ENCODE assay signal across 8 mouse cellular contexts in the genomic region with DNA sequence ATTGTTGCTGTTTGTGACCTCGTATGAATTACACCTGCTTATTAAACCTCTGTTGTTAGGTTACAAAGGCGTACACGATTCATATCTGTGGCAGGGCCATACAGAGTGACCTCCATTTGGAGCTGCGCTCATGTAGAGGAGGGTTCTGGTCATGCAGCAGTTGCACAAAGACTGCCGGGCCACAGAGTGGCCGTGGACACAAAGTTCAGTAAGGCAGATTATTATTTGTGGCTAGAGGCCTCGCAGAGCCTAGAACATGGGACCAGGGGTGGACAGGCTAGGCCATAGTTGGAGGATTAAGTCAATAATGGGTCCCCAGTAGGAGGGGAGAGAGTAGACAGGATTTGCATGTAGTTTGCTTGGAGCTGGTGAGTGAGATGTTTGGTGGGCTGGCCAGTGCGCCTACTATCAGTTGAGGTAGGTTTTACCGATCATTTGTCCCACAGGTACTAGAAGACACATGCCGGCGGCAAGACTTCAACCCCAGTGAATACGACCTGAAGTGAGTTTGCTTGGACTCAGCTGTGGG. TPM values are rescaled to one million over a fixed set of nuclear protein-coding genes. Genes with fewer than 3 reads are reported as not detected.
DNase-seq lines count a peak whose midpoint lies in the region; ATAC-seq and TF ChIP-seq lines count a peak whose summit lies in the region.

No protein-coding gene starts in this region.

- TF ChIP-seq POLR2A in olfactory bulb, adult 2 months (IDR thresholded peaks at IDR 0.05; ENCODE audit: insufficient read depth, low read depth, low read length): no peak

- peak overlapping the region; percentile 90 for H3K4me2 ChIP-seq in limb, embryonic 12.5 days

- peak overlapping the region; percentile 81 for H3K9ac ChIP-seq in limb, embryonic 12.5 days (replicated peaks)

- H3K36me3 ChIP-seq in megakaryocyte, embryonic 14.5 days (replicated peaks; ENCODE audit: low read length): peaks cover 39% of the 10 kb centered on the region
- H3K36me3 ChIP-seq in limb, embryonic 12.5 days: peaks cover 29% of the 10 kb centered on the region

- H3K9me3 ChIP-seq in megakaryocyte, embryonic 14.5 days: no peaks in the 10 kb centered on the region
- H3K9me3 ChIP-seq in limb, embryonic 12.5 days: no peaks in the 10 kb centered on the region

- H3K4me1 ChIP-seq in megakaryocyte, embryonic 14.5 days: peaks cover 56% of the 10 kb centered on the region
- peaks cover 19% of the 10 kb centered on the region for H3K4me1 ChIP-seq in limb, embryonic 12.5 days (replicated peaks)
- peaks cover 12% of the 10 kb centered on the region for H3K4me1 ChIP-seq in olfactory bulb, adult 2 months (ENCODE audit: control insufficient read depth, insufficient read depth, low read length)

- no peak for TF ChIP-seq CTCF in olfactory bulb, adult 2 months (IDR thresholded peaks at IDR 0.05; ENCODE audit: insufficient read depth, low read depth, low read length)

- no peak for DNase-seq in retina, embryonic 14.5 days (ENCODE audit: low spot score)
- DNase-seq in spleen, postnatal 4 days (ENCODE audit: low spot score in 2 of 2): no peak
- no peak for DNase-seq in natural killer cell, adult 2 months (ENCODE audit: low spot score in 2 of 2)

- ATAC-seq in megakaryocyte, adult 5-6 weeks (ENCODE audit: poor library complexity, severe bottlenecking): no peak; the same call in 1 of the 2 replicates
- peak; percentile 33; the same call in 1 of the 2 replicates for ATAC-seq in erythroid progenitor cell, adult 5-6 weeks (replicated peaks; ENCODE audit: low FRiP score, poor library complexity, severe bottlenecking)
- peak; percentile 11; the same call in 1 of the 2 replicates for ATAC-seq in limb, embryonic 12.5 days (ENCODE audit: insufficient number of reproducible peaks, insufficient read depth, low FRiP score, low TSS enrichment, low read depth)

- H3K4me3 ChIP-seq in megakaryocyte, embryonic 14.5 days (replicated peaks): peak overlapping the region; percentile 96
- peak overlapping the region; percentile 75 for H3K4me3 ChIP-seq in limb, embryonic 12.5 days (replicated peaks)
- peak overlapping the region; percentile 85 for H3K4me3 ChIP-seq in olfactory bulb, adult 2 months (ENCODE audit: insufficient read depth, low read depth, low read length)

- peak overlapping the region; percentile 91 for H3K27ac ChIP-seq in limb, embryonic 12.5 days
- H3K27ac ChIP-seq in olfactory bulb, adult 2 months (ENCODE audit: insufficient read depth, low read depth, low read length): no peak overlapping the region

- peaks cover 4% of the 10 kb centered on the region for H3K27me3 ChIP-seq in megakaryocyte, embryonic 14.5 days (replicated peaks)
- H3K27me3 ChIP-seq in limb, embryonic 12.5 days: no peaks in the 10 kb centered on the region

- 41% methylated on average over 12 of the region's 12 CpGs for WGBS in limb, embryonic 12.5 days
- WGBS in olfactory bulb, adult 2 months: 32% methylated on average over 12 of the region's 12 CpGs

RNA-seq across cellular contexts. Expression of gene Aspscr1, which starts 0.9 kb away (rescaled TPM):
- 237 and 458 TPM in 2 replicates for polyA plus RNA-seq in megakaryocyte, embryonic 14.5 days (2012; ENCODE audit: insufficient read depth, low replicate concordance)
- total RNA-seq in megakaryocyte, adult 5-6 weeks (2015): 57.9 and 63.1 TPM in 2 replicates
- 59.5 and 70.2 TPM in 2 replicates for total RNA-seq in megakaryocyte, adult 5-6 weeks (2017)
- total RNA-seq in erythroid progenitor cell, adult 5-6 weeks (2015; ENCODE audit: low replicate concordance): 33.1 and 41.4 TPM in 2 replicates
- 46.0 and 59.7 TPM in 2 replicates for total RNA-seq in erythroid progenitor cell, adult 5-6 weeks (2017; ENCODE audit: low replicate concordance)
- 142 and 149 TPM in 2 replicates for polyA plus RNA-seq in limb, embryonic 12.5 days (2016; fragmentation: Nextera tagmentation; extraction: Ambion mirVana)
- polyA plus RNA-seq in olfactory bulb, adult 2 months (2012; ENCODE audit: insufficient read depth, insufficient read length, low replicate concordance, missing spikeins): not detected in 2 replicates

RNA-seq across cellular contexts. Expression of gene Notum, which starts 12.7 kb away (rescaled TPM):
- 0.46 TPM in 1 of 2 replicates, not detected in the other for polyA plus RNA-seq in megakaryocyte, embryonic 14.5 days (2012; ENCODE audit: insufficient read depth, low replicate concordance)
- total RNA-seq in megakaryocyte, adult 5-6 weeks (2015): not detected in 2 replicates
- not detected in 2 replicates for total RNA-seq in megakaryocyte, adult 5-6 weeks (2017)
- not detected in 2 replicates for total RNA-seq in erythroid progenitor cell, adult 5-6 weeks (2015; ENCODE audit: low replicate concordance)
- total RNA-seq in erythroid progenitor cell, adult 5-6 weeks (2017; ENCODE audit: low replicate concordance): not detected in 2 replicates
- polyA plus RNA-seq in limb, embryonic 12.5 days (2016; fragmentation: Nextera tagmentation; extraction: Ambion mirVana): 8.8 and 12.6 TPM in 2 replicates
- polyA plus RNA-seq in olfactory bulb, adult 2 months (2012; ENCODE audit: insufficient read depth, insufficient read length, low replicate concordance, missing spikeins): not detected in 2 replicates

RNA-seq across cellular contexts. Expression of gene Myadml2, which starts 25.7 kb away (rescaled TPM):
- 0.44 TPM in 1 of 2 replicates, not detected in the other for polyA plus RNA-seq in megakaryocyte, embryonic 14.5 days (2012; ENCODE audit: insufficient read depth, low replicate concordance)
- not detected in 2 replicates for total RNA-seq in megakaryocyte, adult 5-6 weeks (2015)
- total RNA-seq in megakaryocyte, adult 5-6 weeks (2017): not detected in 2 replicates
- not detected in 2 replicates for total RNA-seq in erythroid progenitor cell, adult 5-6 weeks (2015; ENCODE audit: low replicate concordance)
- not detected in 2 replicates for total RNA-seq in erythroid progenitor cell, adult 5-6 weeks (2017; ENCODE audit: low replicate concordance)
- 0.36 and 0.68 TPM in 2 replicates for polyA plus RNA-seq in limb, embryonic 12.5 days (2016; fragmentation: Nextera tagmentation; extraction: Ambion mirVana)
- not detected in 2 replicates for polyA plus RNA-seq in olfactory bulb, adult 2 months (2012; ENCODE audit: insufficient read depth, insufficient read length, low replicate concordance, missing spikeins)

RNA-seq across cellular contexts. Expression of gene Pycr1, which starts 30.1 kb away (rescaled TPM):
- polyA plus RNA-seq in megakaryocyte, embryonic 14.5 days (2012; ENCODE audit: insufficient read depth, low replicate concordance): 3.6 and 7.7 TPM in 2 replicates
- total RNA-seq in megakaryocyte, adult 5-6 weeks (2015): 3.5 and 3.7 TPM in 2 replicates
- total RNA-seq in megakaryocyte, adult 5-6 weeks (2017): 2.9 TPM in 2 replicates
- total RNA-seq in erythroid progenitor cell, adult 5-6 weeks (2015; ENCODE audit: low replicate concordance): 2.1 TPM in 1 of 2 replicates, not detected in the other
- 1.1 TPM in 1 of 2 replicates, not detected in the other for total RNA-seq in erythroid progenitor cell, adult 5-6 weeks (2017; ENCODE audit: low replicate concordance)
- polyA plus RNA-seq in limb, embryonic 12.5 days (2016; fragmentation: Nextera tagmentation; extraction: Ambion mirVana): 29.9 and 34.3 TPM in 2 replicates
- polyA plus RNA-seq in olfactory bulb, adult 2 months (2012; ENCODE audit: insufficient read depth, insufficient read length, low replicate concordance, missing spikeins): not detected in 2 replicates

RNA-seq across cellular contexts. Expression of gene Cenpx, which starts 39.9 kb away (rescaled TPM):
- 93.0 and 128 TPM in 2 replicates for polyA plus RNA-seq in megakaryocyte, embryonic 14.5 days (2012; ENCODE audit: insufficient read depth, low replicate concordance)
- 84.6 and 95.8 TPM in 2 replicates for total RNA-seq in megakaryocyte, adult 5-6 weeks (2015)
- 67.0 and 71.5 TPM in 2 replicates for total RNA-seq in megakaryocyte, adult 5-6 weeks (2017)
- 7.1 and 35.3 TPM in 2 replicates for total RNA-seq in erythroid progenitor cell, adult 5-6 weeks (2015; ENCODE audit: low replicate concordance)
- total RNA-seq in erythroid progenitor cell, adult 5-6 weeks (2017; ENCODE audit: low replicate concordance): 15.0 and 21.2 TPM in 2 replicates
- polyA plus RNA-seq in limb, embryonic 12.5 days (2016; fragmentation: Nextera tagmentation; extraction: Ambion mirVana): 131 and 138 TPM in 2 replicates
- not detected in 2 replicates for polyA plus RNA-seq in olfactory bulb, adult 2 months (2012; ENCODE audit: insufficient read depth, insufficient read length, low replicate concordance, missing spikeins)

Comparison
In these comparisons a context has a peak if more than half of its experiments do, and no peak if none do; other contexts are left out.
1. RNA of gene Aspscr1, which starts 0.9 kb away (polyA plus RNA-seq): 237 to 458 TPM in megakaryocyte, embryonic 14.5 days and 142 to 149 TPM in limb, embryonic 12.5 days; not detected in olfactory bulb, adult 2 months; every median in the first group is over 100 times any median in the second.
2. Peak in every context shown above with its lines, with median percentiles within 50 percentile points of each other: H3K4me3 ChIP-seq.